Mouse (Mus musculus): Measurements from ENCODE around the gene Ccdc28a. TPM values are rescaled to one million over a fixed set of nuclear protein-coding genes. Genes with fewer than 3 reads are reported as not detected.
A peak's percentile ranks its signal among the peaks of the same experiment; 100 is the strongest.

Ccdc28a gene
- polyA plus RNA-seq, 1 experiment from 2014 or later = 7.2 TPM

DNA sequence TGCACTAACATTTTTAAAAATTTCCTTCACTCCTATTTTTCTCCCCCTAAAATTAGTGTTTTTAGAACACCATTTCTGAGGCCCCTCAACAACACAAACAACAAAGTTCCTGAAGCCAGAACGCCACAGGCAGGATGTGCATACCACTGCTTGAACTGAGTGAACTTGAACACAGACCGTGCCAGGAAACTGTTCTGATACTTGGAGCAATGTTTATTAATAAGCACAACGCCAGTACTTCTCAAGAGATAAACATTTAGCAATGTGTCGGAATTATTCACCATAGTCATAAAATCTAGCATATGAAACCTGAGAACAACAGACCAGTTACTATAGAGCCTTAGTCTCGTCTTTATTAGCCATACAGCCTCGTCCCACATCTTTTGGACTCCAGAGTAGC, 24.7 kb downstream of the Ccdc28a start:
- no peaks in the 10 kb centered on the region for H3K79me2 ChIP-seq (ENCODE audit: inconsistent target)
- H3K36me3 ChIP-seq (ENCODE audit: inconsistent target) = no peaks in the 10 kb centered on the region
- WGBS (ENCODE audit: missing documents) = 86% methylated on average over 6 of the region's 6 CpGs
- H3K27ac ChIP-seq = no peak overlapping the region
- H3K4me3 ChIP-seq (ENCODE audit: inconsistent target) = no peak overlapping the region

DNA sequence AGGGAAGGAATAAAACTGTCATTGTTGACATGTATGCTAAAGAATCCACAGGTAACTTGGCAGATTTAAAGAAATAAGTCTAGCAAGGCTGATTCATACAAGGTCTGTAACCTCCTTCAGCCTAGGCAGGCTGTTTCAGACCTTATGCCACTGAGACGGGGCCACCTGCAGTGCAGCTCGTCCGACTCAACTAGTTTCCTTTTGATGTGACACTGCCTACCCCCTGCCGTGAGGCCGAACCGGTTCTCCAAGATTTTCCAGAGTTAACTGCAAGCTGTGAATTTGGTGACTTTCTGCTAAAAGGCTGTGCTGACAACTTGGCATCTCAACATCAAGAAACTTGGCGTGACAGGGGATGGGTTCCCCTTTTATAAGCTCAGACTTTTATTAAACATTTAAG, 30.7 kb downstream of the Ccdc28a start:
- no peak overlapping the region for H3K4me3 ChIP-seq (ENCODE audit: inconsistent target)
- H3K79me2 ChIP-seq (ENCODE audit: inconsistent target) = no peaks in the 10 kb centered on the region
- 84% methylated on average over 7 of the region's 7 CpGs for WGBS (ENCODE audit: missing documents)
- no peak overlapping the region for H3K27ac ChIP-seq
- H3K36me3 ChIP-seq (ENCODE audit: inconsistent target) = no peaks in the 10 kb centered on the region

DNA sequence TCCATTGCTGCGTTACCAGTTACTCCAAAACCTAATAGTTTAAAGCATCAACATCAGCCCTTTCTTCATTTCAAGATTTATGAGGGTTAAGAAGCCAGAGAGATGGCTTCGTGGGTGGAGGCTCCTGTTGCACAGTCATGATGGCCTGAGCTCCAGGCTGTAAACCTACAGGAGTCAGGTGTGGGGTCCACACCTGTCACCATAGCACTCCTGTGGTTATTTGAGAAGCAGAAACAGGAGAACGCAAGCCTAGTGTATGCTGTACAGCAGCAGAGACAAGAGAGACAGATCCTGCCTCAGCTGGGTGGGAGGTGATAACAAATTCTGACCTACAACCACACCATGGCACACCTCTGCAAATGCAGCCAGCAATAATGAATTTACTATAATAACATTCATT, 32.4 kb downstream of the Ccdc28a start:
- H3K4me3 ChIP-seq (ENCODE audit: inconsistent target) = no peak overlapping the region
- WGBS (ENCODE audit: missing documents) = 94% methylated on average over 3 of the region's 3 CpGs
- no peaks in the 10 kb centered on the region for H3K36me3 ChIP-seq (ENCODE audit: inconsistent target)
- no peak overlapping the region for H3K27ac ChIP-seq
- no peaks in the 10 kb centered on the region for H3K79me2 ChIP-seq (ENCODE audit: inconsistent target)

DNA sequence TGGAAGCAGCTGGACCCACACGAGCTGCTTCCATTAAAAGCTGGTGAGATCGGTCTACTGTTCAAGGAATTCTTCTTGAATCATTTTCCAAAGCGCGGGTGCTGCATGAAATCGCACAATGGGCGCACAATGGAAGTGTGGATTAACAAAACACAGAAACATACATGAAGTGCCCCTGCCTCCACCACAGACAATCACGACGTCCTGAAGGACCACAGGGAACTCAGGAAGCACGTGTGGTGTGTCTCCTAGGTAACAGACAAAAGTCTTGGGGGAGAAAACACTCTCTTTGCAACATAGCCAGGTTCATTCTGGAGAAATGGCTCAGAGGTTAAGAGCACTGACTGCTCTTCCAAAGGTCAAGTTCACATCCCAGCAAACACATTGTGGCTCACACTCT, 34.1 kb downstream of the Ccdc28a start:
- Histone ChIP-seq H3K4me3 (ENCODE audit: inconsistent target) (no peak overlapping the region), H3K27ac (no peak overlapping the region), H3K79me2 (ENCODE audit: inconsistent target) (no peaks in the 10 kb centered on the region), H3K36me3 (ENCODE audit: inconsistent target) (no peaks in the 10 kb centered on the region)
- 80% methylated on average over 9 of the region's 9 CpGs for WGBS (ENCODE audit: missing documents)

DNA sequence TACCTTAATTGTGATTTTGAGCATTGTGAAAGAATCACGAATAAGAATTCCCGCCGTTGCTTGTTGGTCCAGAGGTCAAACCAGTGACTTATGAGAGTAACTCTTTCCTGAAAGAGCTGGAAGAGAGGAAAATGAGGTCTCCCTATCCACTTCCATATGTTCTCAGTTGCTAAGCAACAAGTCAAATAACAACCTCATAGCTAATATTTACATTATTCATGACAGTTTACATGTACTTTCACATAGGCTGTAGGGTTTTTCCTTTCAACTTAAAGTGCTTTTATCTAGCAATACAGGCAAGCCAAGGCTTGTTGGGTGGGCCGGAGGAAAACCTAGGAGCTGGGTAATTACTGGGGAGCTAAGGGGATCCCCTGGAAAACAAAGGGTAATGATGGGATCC, 34.9 kb downstream of the Ccdc28a start:
- Histone ChIP-seq H3K36me3 (ENCODE audit: inconsistent target) (no peaks in the 10 kb centered on the region), H3K79me2 (ENCODE audit: inconsistent target) (no peaks in the 10 kb centered on the region), H3K27ac (no peak overlapping the region), H3K4me3 (ENCODE audit: inconsistent target) (no peak overlapping the region)
- 89% methylated on average over 4 of the region's 4 CpGs for WGBS (ENCODE audit: missing documents)

DNA sequence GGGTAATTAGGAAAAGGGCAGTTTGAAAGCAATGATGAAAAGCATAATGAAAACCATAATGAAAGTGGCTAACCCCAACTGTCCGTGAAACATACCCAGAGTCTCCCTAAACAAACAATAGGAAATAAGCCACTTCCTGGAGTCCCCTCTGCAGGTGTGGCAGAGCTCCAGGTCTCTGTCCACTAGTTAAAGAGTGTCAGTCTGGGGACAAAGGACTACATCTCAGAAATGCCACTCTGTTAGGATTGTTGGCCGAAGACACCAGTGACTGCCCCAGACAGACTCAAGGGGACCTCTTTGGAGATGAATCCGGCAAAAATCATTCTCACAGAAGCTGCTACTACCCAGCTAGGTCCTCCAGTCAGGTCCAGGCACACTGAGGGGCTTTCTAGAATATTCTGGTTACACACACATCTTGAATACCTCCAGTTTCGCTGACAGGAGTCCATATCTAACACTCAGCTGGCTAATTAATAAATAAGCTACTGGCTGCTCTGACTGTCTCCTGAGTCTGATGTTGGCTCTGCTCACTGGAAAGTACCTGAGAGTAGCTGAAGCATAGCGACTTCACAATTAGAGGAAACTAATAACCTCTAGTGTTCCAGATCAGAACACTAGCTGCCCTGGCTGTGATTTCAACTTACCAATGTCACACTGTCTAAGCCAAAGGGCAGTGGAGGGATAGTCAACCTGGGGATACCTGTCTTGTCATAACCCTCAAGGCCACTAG, 36.3 kb downstream of the Ccdc28a start:
- Histone ChIP-seq H3K79me2 (ENCODE audit: inconsistent target) (no peaks in the 10 kb centered on the region), H3K36me3 (ENCODE audit: inconsistent target) (no peaks in the 10 kb centered on the region), H3K27ac (no peak overlapping the region), H3K4me3 (ENCODE audit: inconsistent target) (no peak overlapping the region)
- 82% methylated on average over 5 of the region's 5 CpGs for WGBS (ENCODE audit: missing documents)

DNA sequence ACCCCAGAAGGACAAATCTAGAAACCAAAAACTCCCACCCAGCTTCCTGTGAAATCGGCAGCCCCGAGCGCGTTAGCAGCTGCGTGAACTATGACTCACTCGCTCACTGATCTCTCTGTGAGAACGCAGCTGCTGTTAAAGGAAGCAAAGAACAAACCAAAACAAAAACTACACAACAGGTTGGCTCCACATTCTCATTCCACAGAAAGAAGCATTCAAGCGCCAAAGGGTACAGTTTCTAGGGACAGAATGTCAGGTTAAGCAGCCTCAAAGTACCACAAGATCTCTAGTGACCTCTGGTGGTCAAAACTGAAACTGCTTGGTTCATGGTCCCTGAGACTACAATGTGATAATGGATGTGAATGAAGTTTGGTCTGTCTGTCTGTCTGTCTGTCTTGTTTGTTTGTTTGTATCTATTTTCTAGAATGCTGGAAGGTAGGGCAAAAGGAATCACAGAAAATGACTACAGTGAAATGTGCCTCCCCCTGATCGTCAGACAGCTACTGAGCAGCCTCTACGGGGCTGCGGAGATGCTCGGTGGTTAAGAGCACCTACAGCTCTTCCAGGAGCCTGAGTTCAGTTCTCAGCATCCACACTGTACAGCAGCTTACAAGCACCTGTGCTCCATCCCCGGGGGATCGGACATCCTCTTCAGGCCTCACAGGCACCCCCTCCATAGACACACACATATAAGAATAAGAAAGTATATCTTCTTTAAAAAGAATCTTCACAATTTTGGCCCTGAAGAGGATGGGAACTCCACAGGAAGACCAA, 37.4 kb downstream of the Ccdc28a start:
- Histone ChIP-seq H3K36me3 (ENCODE audit: inconsistent target) (no peaks in the 10 kb centered on the region), H3K4me3 (ENCODE audit: inconsistent target) (peak overlapping the region; percentile 26), H3K27ac (no peak overlapping the region), H3K79me2 (ENCODE audit: inconsistent target) (no peaks in the 10 kb centered on the region)
- WGBS (ENCODE audit: missing documents) = 41% methylated on average over 14 of the region's 14 CpGs

DNA sequence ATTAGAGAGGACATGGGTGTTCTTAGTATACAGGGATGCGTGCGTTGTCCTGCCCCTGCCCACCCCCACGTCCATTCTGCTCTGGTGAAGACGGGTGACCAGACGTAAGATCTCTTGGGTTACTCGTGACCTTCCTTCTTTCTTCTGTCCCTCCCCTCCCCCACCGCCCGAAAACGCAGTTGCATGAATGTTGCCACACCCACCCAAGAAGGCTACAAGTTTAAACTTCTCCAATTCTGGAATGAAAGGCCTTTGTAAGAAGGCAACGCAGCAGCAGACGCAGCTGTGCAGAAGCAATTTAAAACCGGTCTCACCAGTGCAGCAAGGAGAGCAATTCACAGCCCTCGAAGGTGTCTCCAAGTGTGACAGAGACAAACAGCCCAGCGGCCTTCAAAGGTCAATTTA, 40.1 kb downstream of the Ccdc28a start:
- H3K36me3 ChIP-seq (ENCODE audit: inconsistent target) = no peaks in the 10 kb centered on the region
- 41% methylated on average over 13 of the region's 14 CpGs for WGBS (ENCODE audit: missing documents)
- H3K27ac ChIP-seq = no peak overlapping the region
- H3K79me2 ChIP-seq (ENCODE audit: inconsistent target) = no peaks in the 10 kb centered on the region
- no peak overlapping the region for H3K4me3 ChIP-seq (ENCODE audit: inconsistent target)

DNA sequence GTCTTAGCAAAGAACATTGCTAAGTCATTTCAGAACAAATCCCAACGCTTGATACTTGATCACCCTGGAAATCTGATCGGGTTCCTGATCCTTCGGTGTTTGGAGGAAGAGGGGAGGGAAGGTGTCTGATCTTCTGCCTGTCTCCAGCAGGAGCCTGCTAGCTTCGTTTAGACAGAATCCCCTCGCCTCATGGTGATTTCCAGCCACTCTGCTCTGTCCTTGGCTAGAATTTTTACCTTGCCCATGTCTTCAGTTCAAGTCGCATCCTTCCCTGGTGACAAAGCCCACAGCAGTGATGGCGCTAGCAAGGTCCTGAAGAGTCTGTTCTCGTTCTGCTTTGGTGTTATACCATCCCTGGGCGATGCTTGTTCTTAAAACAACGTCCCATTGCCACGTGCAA, 40.6 kb downstream of the Ccdc28a start:
- Histone ChIP-seq H3K4me3 (ENCODE audit: inconsistent target) (no peak overlapping the region), H3K79me2 (ENCODE audit: inconsistent target) (no peaks in the 10 kb centered on the region), H3K27ac (no peak overlapping the region), H3K36me3 (ENCODE audit: inconsistent target) (no peaks in the 10 kb centered on the region)
- 94% methylated on average over 11 of the region's 11 CpGs for WGBS (ENCODE audit: missing documents)

DNA sequence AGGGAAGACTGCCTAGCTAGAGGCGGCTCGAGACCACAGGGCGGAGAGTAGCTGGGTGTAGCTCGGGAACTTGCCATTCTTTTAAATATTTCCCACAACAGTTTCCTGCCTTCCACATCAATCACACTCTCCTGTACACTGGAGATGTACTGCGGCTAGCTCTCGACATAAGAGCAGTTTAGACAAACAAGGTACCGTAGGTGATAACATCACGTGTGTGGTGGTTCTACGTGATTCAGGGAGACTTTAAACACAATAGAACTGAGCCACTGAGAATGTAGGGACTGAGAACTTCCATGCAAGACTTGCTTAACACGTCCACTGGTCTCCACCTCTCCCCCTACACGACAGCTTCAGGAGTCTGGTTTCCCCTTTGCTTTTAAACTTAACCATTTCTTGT, 41.6 kb downstream of the Ccdc28a start:
- 46% methylated on average over 11 of the region's 11 CpGs for WGBS (ENCODE audit: missing documents)

DNA sequence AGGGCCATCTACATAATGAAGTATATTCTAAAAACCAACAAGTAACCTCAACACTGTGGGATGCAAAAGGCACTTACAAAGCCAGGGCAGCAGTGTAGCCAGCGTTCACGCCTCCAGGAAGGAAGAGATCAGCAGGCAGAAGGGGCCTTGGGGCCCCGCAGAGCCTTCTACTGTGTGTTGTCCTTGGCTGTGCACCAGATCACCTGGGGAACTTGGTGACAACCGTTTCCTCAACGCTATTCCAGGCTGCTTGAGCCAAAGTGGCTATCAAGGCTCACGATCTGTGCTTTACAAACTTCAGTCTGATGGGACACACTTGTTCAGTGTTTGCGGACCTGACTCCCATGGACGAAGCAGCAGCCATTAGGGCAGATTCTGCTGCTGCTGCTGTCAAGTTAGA, 43.1 kb downstream of the Ccdc28a start:
- no peaks in the 10 kb centered on the region for H3K79me2 ChIP-seq (ENCODE audit: inconsistent target)
- WGBS (ENCODE audit: missing documents) = 25% methylated on average over 8 of the region's 8 CpGs
- H3K27ac ChIP-seq = no peak overlapping the region
- H3K36me3 ChIP-seq (ENCODE audit: inconsistent target) = no peaks in the 10 kb centered on the region
- no peak overlapping the region for H3K4me3 ChIP-seq (ENCODE audit: inconsistent target)

More for the DNA sequence above, 41.6 kb downstream of the Ccdc28a start:
- Histone ChIP-seq H3K27ac (no peak overlapping the region), H3K79me2 (ENCODE audit: inconsistent target) (no peaks in the 10 kb centered on the region), H3K36me3 (ENCODE audit: inconsistent target) (no peaks in the 10 kb centered on the region), H3K4me3 (ENCODE audit: inconsistent target) (no peak overlapping the region)

DNA sequence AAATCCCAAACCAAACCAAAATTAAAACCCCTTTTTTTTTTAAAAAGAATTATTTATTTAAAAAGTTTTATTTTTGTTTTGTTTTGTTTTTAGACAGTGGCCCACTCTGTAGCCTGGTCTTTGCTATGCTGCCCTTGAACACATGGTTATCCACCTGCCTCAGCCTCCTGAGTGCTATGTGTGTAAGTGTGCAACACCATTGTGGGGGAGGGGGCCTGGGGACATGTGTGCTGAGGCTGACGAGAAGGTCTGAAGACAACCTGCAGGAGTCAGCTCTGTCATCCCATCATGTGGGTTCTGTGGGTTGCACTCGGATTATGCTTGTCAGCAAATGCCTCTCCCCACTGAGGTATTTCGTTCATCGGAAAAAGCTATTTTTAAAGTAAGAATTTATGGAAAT, 45.3 kb downstream of the Ccdc28a start:
- Histone ChIP-seq H3K36me3 (ENCODE audit: inconsistent target) (no peaks in the 10 kb centered on the region), H3K79me2 (ENCODE audit: inconsistent target) (no peaks in the 10 kb centered on the region), H3K27ac (no peak overlapping the region), H3K4me3 (ENCODE audit: inconsistent target) (no peak overlapping the region)
- 96% methylated on average over 4 of the region's 4 CpGs for WGBS (ENCODE audit: missing documents)

DNA sequence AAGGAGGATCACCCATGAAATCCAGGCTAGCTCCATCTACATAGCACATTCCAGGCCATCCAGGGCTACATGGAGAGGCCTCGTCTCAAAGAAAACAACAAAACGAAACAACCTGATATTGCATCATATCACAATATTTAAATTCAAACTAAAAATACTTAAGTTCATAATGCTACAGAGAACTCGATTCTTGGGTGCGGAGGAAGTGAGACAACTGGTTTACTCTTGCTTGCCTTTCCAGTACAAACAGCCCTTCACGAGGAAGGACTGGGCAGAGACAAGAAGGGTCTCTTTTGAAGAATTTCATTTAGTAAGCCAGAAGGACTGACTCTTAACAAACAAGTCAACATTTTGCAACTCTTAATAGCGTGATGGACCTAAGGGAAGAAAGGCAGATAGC, 46.2 kb downstream of the Ccdc28a start:
- Histone ChIP-seq H3K4me3 (ENCODE audit: inconsistent target) (no peak overlapping the region), H3K79me2 (ENCODE audit: inconsistent target) (no peaks in the 10 kb centered on the region), H3K27ac (no peak overlapping the region), H3K36me3 (ENCODE audit: inconsistent target) (no peaks in the 10 kb centered on the region)
- WGBS (ENCODE audit: missing documents) = 54% methylated on average over 6 of the region's 6 CpGs

DNA sequence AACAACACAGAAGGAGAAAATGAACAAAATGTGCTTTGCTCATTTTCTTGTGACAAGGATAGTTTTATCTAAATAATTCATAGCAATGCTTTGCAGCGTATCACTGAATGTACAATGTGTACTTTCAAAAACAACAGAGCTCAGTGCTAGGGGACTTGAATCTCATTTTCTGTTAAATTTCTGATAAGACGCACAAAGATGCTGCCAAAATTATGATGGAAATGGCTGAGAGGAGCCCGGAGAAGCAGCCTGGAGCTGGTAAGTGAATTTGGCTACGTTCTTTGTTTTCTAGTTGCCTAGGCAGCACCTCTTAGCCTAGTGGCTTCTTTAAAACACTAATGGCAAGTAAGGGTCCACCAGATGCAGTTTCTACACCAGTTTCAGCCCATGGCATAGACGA, 52.6 kb downstream of the Ccdc28a start:
- H3K36me3 ChIP-seq (ENCODE audit: inconsistent target) = no peaks in the 10 kb centered on the region
- 89% methylated on average over 5 of the region's 5 CpGs for WGBS (ENCODE audit: missing documents)
- H3K4me3 ChIP-seq (ENCODE audit: inconsistent target) = no peak overlapping the region
- H3K79me2 ChIP-seq (ENCODE audit: inconsistent target) = no peaks in the 10 kb centered on the region
- no peak overlapping the region for H3K27ac ChIP-seq

DNA sequence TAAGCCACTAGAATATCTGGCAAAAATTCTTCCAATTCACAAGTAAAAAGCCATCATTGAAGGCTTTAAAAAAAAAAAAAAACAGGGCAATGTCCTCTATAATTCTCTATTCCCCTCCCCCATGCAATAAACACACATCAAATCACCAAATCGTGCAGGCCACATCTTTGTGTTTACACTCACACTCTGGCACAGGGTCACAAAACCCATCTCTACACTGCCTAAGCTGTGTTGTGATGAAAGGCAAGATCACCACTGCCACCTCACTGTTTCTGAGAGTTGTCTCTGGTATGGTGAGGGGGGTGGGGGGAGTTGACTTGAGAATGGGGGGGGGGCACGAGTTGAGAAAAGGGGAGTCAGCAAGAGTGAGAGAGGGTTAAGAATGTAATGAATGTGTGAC, 57.5 kb downstream of the Ccdc28a start:
- Histone ChIP-seq H3K4me3 (ENCODE audit: inconsistent target) (no peak overlapping the region), H3K79me2 (ENCODE audit: inconsistent target) (no peaks in the 10 kb centered on the region), H3K27ac (no peak overlapping the region), H3K36me3 (ENCODE audit: inconsistent target) (no peaks in the 10 kb centered on the region)
- 63% methylated on average over 2 of the region's 2 CpGs for WGBS (ENCODE audit: missing documents)

Data from macrophage (primary cell).